Mouse (Mus musculus) intestine, embryonic 15.5 days (tissue): ENCODE measurements around the gene Amdhd2. TPM values are rescaled to one million over a fixed set of nuclear protein-coding genes. Genes with fewer than 3 reads are reported as not detected.
"Not testable (repeated sequence)": the region's sequence is repeated elsewhere in the genome, so short reads cannot be mapped to it uniquely, and the experiment has no call there.

Experiments
- ATAC-seq: fragments of 200-750 bp; cut with Nextera tagmentation; 2 replicates; pipeline ENCODE4 v1.8.0; 2017; ENCODE audit warnings: moderate TSS enrichment, moderate library complexity
- H3K27ac ChIP-seq: fragments of 300-500 bp; sonication (generic); 2 replicates; pipeline ENCODE4 v1.5.1; 2015; ENCODE audit warnings: mild to moderate bottlenecking, inconsistent platforms
- H3K27me3 ChIP-seq: fragments of 300-500 bp; sonication (generic); replicated peaks from 2 replicates; pipeline ENCODE4 v1.6.1; 2015; ENCODE audit warnings: inconsistent platforms
- H3K36me3 ChIP-seq: fragments of 300-500 bp; sonication (generic); 2 replicates; pipeline ENCODE4 v1.6.1; 2015; ENCODE audit warnings: inconsistent platforms
- H3K4me1 ChIP-seq: fragments of 300-500 bp; sonication (generic); replicated peaks from 2 replicates; pipeline ENCODE4 v1.6.1; 2015; ENCODE audit warnings: inconsistent platforms
- H3K4me2 ChIP-seq: fragments of 300-500 bp; sonication (generic); replicated peaks from 2 replicates; pipeline ENCODE4 v1.6.1; 2015; ENCODE audit warnings: mild to moderate bottlenecking, inconsistent platforms
- H3K4me3 ChIP-seq: fragments of 300-500 bp; sonication (generic); replicated peaks from 2 replicates; pipeline ENCODE4 v1.5.1; 2015; ENCODE audit warnings: inconsistent platforms
- H3K9ac ChIP-seq: fragments of 300-500 bp; sonication (generic); 2 replicates; pipeline ENCODE4 v1.6.1; 2015; ENCODE audit warnings: inconsistent platforms
- H3K9me3 ChIP-seq: fragments of 300-500 bp; sonication (generic); 2 replicates; pipeline ENCODE4 v1.6.1; 2016; ENCODE audit warnings: inconsistent platforms
- WGBS: fragments of 180-500 bp; shearing (Covaris S2); methylation state at CpG from one replicate; pipeline ENCODE4 v1.1.7; 2015; 5-methylcytosine and 5-hydroxymethylcytosine counted together
- polyA plus RNA-seq: library from polyadenylated mRNA; unstranded; fragments of >200 nt; fragmentation: Nextera tagmentation; extraction: Ambion mirVana; gene quantifications from 2 replicates; pipeline ENCODE4 v1.2.1, GENCODE M21; 2015

Amdhd2 gene
- polyA plus RNA-seq, 1 experiment from 2014 or later: 34.3 TPM

- Histone ChIP-seq H3K27me3 (no peaks in the 10 kb centered on the region), H3K4me3 (no peak overlapping the region), H3K27ac (no peak overlapping the region), H3K4me1 (peaks cover 9% of the 10 kb centered on the region; the same call in 1 of the 2 replicates), H3K9ac (no peak overlapping the region), H3K4me2 (no peak overlapping the region), H3K9me3 (no peaks in the 10 kb centered on the region), H3K36me3 (no peaks in the 10 kb centered on the region)
- WGBS: 90% methylated on average over 7 of the region's 7 CpGs
- no peak for ATAC-seq
Measured at GRCm38 (mm10) chr17:24149421-24149820, 14.1 kb downstream of the Amdhd2 start.

- Histone ChIP-seq H3K36me3 (no peaks in the 10 kb centered on the region), H3K4me2 (no peak overlapping the region), H3K9me3 (no peaks in the 10 kb centered on the region), H3K27me3 (no peaks in the 10 kb centered on the region), H3K4me3 (no peak overlapping the region), H3K9ac (no peak overlapping the region), H3K4me1 (peaks cover 13% of the 10 kb centered on the region), H3K27ac (no peak overlapping the region)
- 28% methylated on average over 2 of the region's 2 CpGs for WGBS
- ATAC-seq: no peak
Measured at GRCm38 (mm10) chr17:24142897-24143296, 20.7 kb downstream of the Amdhd2 start.

- ATAC-seq: peak; percentile 99
- no peaks in the 10 kb centered on the region for H3K9me3 ChIP-seq
- H3K36me3 ChIP-seq: no peaks in the 10 kb centered on the region
- H3K4me3 ChIP-seq: peak overlapping the region; percentile 98
- peak overlapping the region; percentile 82 for H3K27ac ChIP-seq
- under 1% methylated on average over 54 of the region's 57 CpGs for WGBS
- H3K4me2 ChIP-seq: peak overlapping the region; percentile 74
- peaks cover 17% of the 10 kb centered on the region for H3K4me1 ChIP-seq
- H3K27me3 ChIP-seq: no peaks in the 10 kb centered on the region
- H3K9ac ChIP-seq: peak overlapping the region; percentile 95
Measured at GRCm38 (mm10) chr17:24141425-24141920, 22.1 kb downstream of the Amdhd2 start.

GRCm38 (mm10) chr17:24140845-24141424, 22.6 kb downstream of the Amdhd2 start:
- peak overlapping the region; percentile 95 for H3K9ac ChIP-seq
- H3K36me3 ChIP-seq: no peaks in the 10 kb centered on the region
- H3K4me3 ChIP-seq: peak overlapping the region; percentile 98
- H3K27me3 ChIP-seq: no peaks in the 10 kb centered on the region
- H3K27ac ChIP-seq: peak overlapping the region; percentile 82
- peak; percentile 69 for ATAC-seq
- H3K4me1 ChIP-seq: peaks cover 17% of the 10 kb centered on the region
- 0% methylated on average over 43 of the region's 43 CpGs for WGBS
- H3K4me2 ChIP-seq: peak overlapping the region; percentile 74
- no peaks in the 10 kb centered on the region for H3K9me3 ChIP-seq

- Histone ChIP-seq H3K36me3 (no peaks in the 10 kb centered on the region), H3K27ac (no peak overlapping the region), H3K4me2 (peak overlapping the region; percentile 74), H3K4me1 (peaks cover 17% of the 10 kb centered on the region), H3K9ac (peak overlapping the region; percentile 95; the same call in 1 of the 2 replicates), H3K4me3 (peak overlapping the region; percentile 98; the same call in 1 of the 2 replicates), H3K9me3 (no peaks in the 10 kb centered on the region), H3K27me3 (no peaks in the 10 kb centered on the region)
- 83% methylated on average over 4 of the region's 4 CpGs for WGBS
- ATAC-seq: no peak
Measured at GRCm38 (mm10) chr17:24139968-24140367, 23.6 kb downstream of the Amdhd2 start.

GRCm38 (mm10) chr17:24139256-24139655, 24.3 kb downstream of the Amdhd2 start:
- no peak overlapping the region for H3K4me3 ChIP-seq
- H3K36me3 ChIP-seq: no peaks in the 10 kb centered on the region
- 0 out of 2 replicates have a peak overlapping the region, but pooled peaks have one; percentile 74 for H3K4me2 ChIP-seq
- H3K27me3 ChIP-seq: no peaks in the 10 kb centered on the region
- no peak overlapping the region for H3K27ac ChIP-seq
- no peak for ATAC-seq
- H3K9ac ChIP-seq: no peak overlapping the region
- no peaks in the 10 kb centered on the region for H3K9me3 ChIP-seq
- WGBS: 79% methylated on average over 3 of the region's 3 CpGs
- H3K4me1 ChIP-seq: peaks cover 17% of the 10 kb centered on the region

GRCm38 (mm10) chr17:24137226-24137880, 26.2 kb downstream of the Amdhd2 start:
- 77% methylated on average over 2 of the region's 2 CpGs for WGBS
- peaks cover 17% of the 10 kb centered on the region for H3K4me1 ChIP-seq
- H3K4me2 ChIP-seq: no peak overlapping the region
- no peak overlapping the region for H3K27ac ChIP-seq
- no peaks in the 10 kb centered on the region for H3K27me3 ChIP-seq
- ATAC-seq: no peak
- no peak overlapping the region for H3K9ac ChIP-seq
- H3K36me3 ChIP-seq: no peaks in the 10 kb centered on the region
- H3K9me3 ChIP-seq: no peaks in the 10 kb centered on the region
- no peak overlapping the region for H3K4me3 ChIP-seq

- Histone ChIP-seq H3K36me3 (no peaks in the 10 kb centered on the region), H3K27me3 (no peaks in the 10 kb centered on the region), H3K4me1 (0 out of 2 replicates have a peak, but pooled peaks cover 4% of the 10 kb centered on the region), H3K9me3 (no peaks in the 10 kb centered on the region), H3K27ac (no peak overlapping the region), H3K9ac (no peak overlapping the region), H3K4me2 (no peak overlapping the region), H3K4me3 (no peak overlapping the region)
- no peak for ATAC-seq
Measured at GRCm38 (mm10) chr17:24134062-24134461, 29.5 kb downstream of the Amdhd2 start.

GRCm38 (mm10) chr17:24132919-24133318, 30.6 kb downstream of the Amdhd2 start:
- not testable (repeated sequence) for H3K4me3 ChIP-seq, H3K36me3 ChIP-seq, H3K9me3 ChIP-seq, H3K4me2 ChIP-seq, H3K9ac ChIP-seq, H3K27ac ChIP-seq, H3K4me1 ChIP-seq, H3K27me3 ChIP-seq, ATAC-seq
- 91% methylated on average over 4 of the region's 4 CpGs for WGBS

GRCm38 (mm10) chr17:24131570-24131969, 32.0 kb downstream of the Amdhd2 start:
- 89% methylated on average over 3 of the region's 3 CpGs for WGBS
- ATAC-seq: no peak

GRCm38 (mm10) chr17:24129246-24129645, 34.3 kb downstream of the Amdhd2 start:
- H3K9ac ChIP-seq, ATAC-seq, H3K4me3 ChIP-seq, H3K36me3 ChIP-seq, H3K9me3 ChIP-seq, H3K27me3 ChIP-seq, H3K27ac ChIP-seq, H3K4me1 ChIP-seq, H3K4me2 ChIP-seq: not testable (repeated sequence)
- WGBS: 79% methylated on average over 4 of the region's 4 CpGs

More at GRCm38 (mm10) chr17:24131570-24131969, 32.0 kb downstream of the Amdhd2 start:
- H3K27ac ChIP-seq: no peak overlapping the region
- no peak overlapping the region for H3K4me3 ChIP-seq
- H3K9me3 ChIP-seq: no peaks in the 10 kb centered on the region
- H3K9ac ChIP-seq: no peak overlapping the region
- no peaks in the 10 kb centered on the region for H3K4me1 ChIP-seq
- no peaks in the 10 kb centered on the region for H3K27me3 ChIP-seq
- H3K36me3 ChIP-seq: no peaks in the 10 kb centered on the region
- H3K4me2 ChIP-seq: no peak overlapping the region

- H3K27me3 ChIP-seq: no peaks in the 10 kb centered on the region
- H3K36me3 ChIP-seq: no peaks in the 10 kb centered on the region
- H3K9me3 ChIP-seq: no peaks in the 10 kb centered on the region
- H3K4me1 ChIP-seq: no peaks in the 10 kb centered on the region
- no peak overlapping the region for H3K4me3 ChIP-seq
- WGBS: 88% methylated on average over 1 of the region's 1 CpGs
- no peak overlapping the region for H3K4me2 ChIP-seq
- ATAC-seq: no peak
- no peak overlapping the region for H3K9ac ChIP-seq
- H3K27ac ChIP-seq: no peak overlapping the region
Measured at GRCm38 (mm10) chr17:24127592-24127991, 36.0 kb downstream of the Amdhd2 start.

- Histone ChIP-seq H3K9me3 (no peaks in the 10 kb centered on the region), H3K4me2 (no peak overlapping the region), H3K4me1 (no peaks in the 10 kb centered on the region), H3K36me3 (no peaks in the 10 kb centered on the region), H3K4me3 (no peak overlapping the region), H3K27ac (no peak overlapping the region), H3K9ac (no peak overlapping the region), H3K27me3 (no peaks in the 10 kb centered on the region)
- WGBS: 68% methylated on average over 3 of the region's 3 CpGs
- no peak for ATAC-seq
Measured at GRCm38 (mm10) chr17:24126801-24127200, 36.8 kb downstream of the Amdhd2 start.
